Mouse (Mus musculus) heart, embryonic 11.5 days (tissue): ENCODE data around the gene Sumo1. TPM values are rescaled to one million over a fixed set of nuclear protein-coding genes. Genes with fewer than 3 reads are reported as not detected.

ENCODE experiments used
- ATAC-seq: fragments of 200-750 bp; cut with Nextera tagmentation; replicated peaks from 2 replicates; pipeline ENCODE4 v1.8.0; 2017; ENCODE audit warnings: moderate library complexity; ENCODE audit not compliant: insufficient number of reproducible peaks, low FRiP score, low TSS enrichment
- H3K27ac ChIP-seq: fragments of 300-500 bp; sonication (generic); 2 replicates; pipeline ENCODE4 v1.5.1; 2014; ENCODE audit warnings: mild to moderate bottlenecking, low read depth, low read length
- H3K27me3 ChIP-seq: fragments of 300-500 bp; sonication (generic); 2 replicates; pipeline ENCODE4 v1.6.1; 2014; ENCODE audit warnings: mild to moderate bottlenecking, low read length, mixed read lengths; ENCODE audit not compliant: control insufficient read depth, insufficient read depth
- H3K36me3 ChIP-seq: fragments of 300-500 bp; sonication (generic); 2 replicates; pipeline ENCODE4 v1.6.1; 2014; ENCODE audit warnings: mild to moderate bottlenecking, low read length, moderate library complexity, mixed read lengths; ENCODE audit not compliant: control insufficient read depth, insufficient read depth
- H3K4me1 ChIP-seq: fragments of 300-500 bp; sonication (generic); 2 replicates; pipeline ENCODE4 v1.6.1; 2014; ENCODE audit warnings: low read length; ENCODE audit not compliant: control insufficient read depth, insufficient read depth
- H3K4me2 ChIP-seq: fragments of 300-500 bp; sonication (generic); 2 replicates; pipeline ENCODE4 v1.6.1; 2014; ENCODE audit warnings: mild to moderate bottlenecking, moderate library complexity
- H3K4me3 ChIP-seq: fragments of 300-500 bp; sonication (generic); 2 replicates; pipeline ENCODE4 v1.5.1; 2014; ENCODE audit warnings: low read depth, low read length
- H3K9ac ChIP-seq: fragments of 300-500 bp; sonication (generic); 2 replicates; pipeline ENCODE4 v1.6.1; 2014; ENCODE audit warnings: mild to moderate bottlenecking, low read depth, low read length, moderate library complexity
- H3K9me3 ChIP-seq: fragments of 300-500 bp; sonication (generic); replicated peaks from 2 replicates; pipeline ENCODE4 v1.6.1; 2016; ENCODE audit warnings: low read length; ENCODE audit not compliant: control insufficient read depth
- WGBS: fragments of 180-500 bp; shearing (Covaris S2); extraction: QIAGEN DNeasy Blood & Tissue Kit; methylation state at CpG from one replicate; pipeline ENCODE4 v1.1.7; 2014; ENCODE audit not compliant: insufficient replicate concordance; 5-methylcytosine and 5-hydroxymethylcytosine counted together
- polyA plus RNA-seq: library from polyadenylated mRNA; unstranded; fragments of >200 nt; fragmentation: Nextera tagmentation; extraction: Ambion mirVana; gene quantifications from 2 replicates; pipeline ENCODE4 v1.2.1, GENCODE M21; 2014

Gene Sumo1
- polyA plus RNA-seq = 288 and 300 TPM in 2 replicates

- ATAC-seq = peak; percentile 85
- peak within 1 kb of the TSS; percentile 100 for H3K4me3 ChIP-seq
- no peaks in the 10 kb centered on the region for H3K27me3 ChIP-seq
- H3K4me1 ChIP-seq = 0 out of 2 replicates have a peak, but pooled peaks cover 2% of the 10 kb centered on the region
- H3K27ac ChIP-seq = peak within 1 kb of the TSS; percentile 97
- no peaks in the 10 kb centered on the region for H3K9me3 ChIP-seq
- WGBS = under 1% methylated on average over 33 of the region's 36 CpGs
- H3K36me3 ChIP-seq = no peaks in the 10 kb centered on the region
- H3K4me2 ChIP-seq = peak within 1 kb of the TSS; percentile 67
- peak within 1 kb of the TSS; percentile 98 for H3K9ac ChIP-seq
Observed at GRCm38 (mm10) chr1:59670641-59671168, at the start of gene Sumo1. Gene Sumo1, minus strand, starts transcription at chr1:59670834.

GRCm38 (mm10) chr1:59719900-59720299 lies 49.3 kb upstream of the Sumo1 start:
- Histone ChIP-seq H3K27ac (no peak overlapping the region), H3K4me3 (no peak overlapping the region), H3K4me1 (0 out of 2 replicates have a peak, but pooled peaks cover 2% of the 10 kb centered on the region), H3K36me3 (peaks cover 3% of the 10 kb centered on the region; the same call in 1 of the 2 replicates), H3K4me2 (no peak overlapping the region), H3K27me3 (no peaks in the 10 kb centered on the region), H3K9ac (no peak overlapping the region), H3K9me3 (no peaks in the 10 kb centered on the region)
- 38% methylated on average over 4 of the region's 4 CpGs for WGBS
- ATAC-seq = no peak

GRCm38 (mm10) chr1:59701766-59702165 lies 31.1 kb upstream of the Sumo1 start:
- 87% methylated on average over 1 of the region's 1 CpGs for WGBS
- Histone ChIP-seq H3K27ac (no peak overlapping the region), H3K27me3 (no peaks in the 10 kb centered on the region), H3K4me1 (no peaks in the 10 kb centered on the region), H3K9ac (no peak overlapping the region), H3K9me3 (no peaks in the 10 kb centered on the region), H3K4me3 (no peak overlapping the region), H3K36me3 (peaks cover 42% of the 10 kb centered on the region), H3K4me2 (no peak overlapping the region)
- no peak for ATAC-seq

DNA sequence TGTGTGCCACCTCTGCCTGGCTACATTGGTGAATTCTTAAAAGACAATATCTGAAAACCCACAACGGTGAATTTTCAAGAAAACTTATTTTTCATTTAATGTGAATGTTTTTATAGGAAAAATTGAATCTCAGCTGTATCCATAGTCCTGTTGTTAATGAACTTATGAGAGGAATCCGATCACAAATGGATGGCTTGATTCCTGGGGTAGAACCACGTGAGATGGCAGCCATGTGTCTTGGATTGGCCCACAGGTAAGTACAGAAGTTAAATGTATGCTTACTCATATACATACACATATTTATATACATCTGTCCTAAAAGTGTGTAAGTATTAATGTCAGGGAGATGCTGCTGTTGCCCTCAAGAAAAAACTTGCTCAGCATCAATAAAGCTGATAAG lies 27.6 kb upstream of the Sumo1 start:
- ATAC-seq = no peak
- Histone ChIP-seq H3K27me3 (no peaks in the 10 kb centered on the region), H3K9me3 (no peaks in the 10 kb centered on the region), H3K9ac (no peak overlapping the region), H3K4me1 (no peaks in the 10 kb centered on the region), H3K36me3 (peaks cover 29% of the 10 kb centered on the region), H3K4me3 (no peak overlapping the region), H3K27ac (no peak overlapping the region), H3K4me2 (no peak overlapping the region)
- 95% methylated on average over 3 of the region's 3 CpGs for WGBS

DNA sequence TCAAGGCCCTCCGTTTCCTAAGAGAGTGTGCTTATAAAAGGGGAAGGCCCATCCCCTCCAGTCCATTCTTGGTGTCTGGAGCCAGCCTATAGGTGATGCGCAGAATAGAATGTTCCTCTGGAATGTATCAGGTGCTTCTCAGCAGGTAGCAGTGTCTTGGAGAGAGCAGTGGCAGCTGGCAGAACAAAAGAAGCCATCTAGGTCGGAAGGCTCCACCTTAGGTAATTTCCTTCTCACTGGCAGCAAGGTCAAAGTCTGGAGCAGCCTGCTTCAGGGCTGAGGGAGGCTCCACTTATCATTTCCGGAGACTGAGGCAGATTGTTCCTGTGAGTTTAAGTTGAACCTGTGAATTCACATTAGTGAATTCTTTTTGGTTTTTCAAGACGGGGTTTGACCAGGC lies 27.1 kb upstream of the Sumo1 start:
- H3K27ac ChIP-seq = no peak overlapping the region
- H3K4me1 ChIP-seq = no peaks in the 10 kb centered on the region
- WGBS = 84% methylated on average over 5 of the region's 5 CpGs
- peaks cover 27% of the 10 kb centered on the region for H3K36me3 ChIP-seq
- no peak overlapping the region for H3K4me2 ChIP-seq
- ATAC-seq = no peak
- H3K9ac ChIP-seq = no peak overlapping the region
- H3K27me3 ChIP-seq = no peaks in the 10 kb centered on the region
- H3K4me3 ChIP-seq = no peak overlapping the region
- H3K9me3 ChIP-seq = no peaks in the 10 kb centered on the region

GRCm38 (mm10) chr1:59690467-59690866 lies 19.8 kb upstream of the Sumo1 start:
- no peak overlapping the region for H3K9ac ChIP-seq
- H3K27ac ChIP-seq = no peak overlapping the region
- H3K4me2 ChIP-seq = no peak overlapping the region
- no peak overlapping the region for H3K4me3 ChIP-seq
- H3K9me3 ChIP-seq = no peaks in the 10 kb centered on the region
- H3K4me1 ChIP-seq = peaks cover 3% of the 10 kb centered on the region
- no peak for ATAC-seq
- peaks cover 6% of the 10 kb centered on the region; the same call in 1 of the 2 replicates for H3K36me3 ChIP-seq
- H3K27me3 ChIP-seq = no peaks in the 10 kb centered on the region
- WGBS = 94% methylated on average over 5 of the region's 5 CpGs

DNA sequence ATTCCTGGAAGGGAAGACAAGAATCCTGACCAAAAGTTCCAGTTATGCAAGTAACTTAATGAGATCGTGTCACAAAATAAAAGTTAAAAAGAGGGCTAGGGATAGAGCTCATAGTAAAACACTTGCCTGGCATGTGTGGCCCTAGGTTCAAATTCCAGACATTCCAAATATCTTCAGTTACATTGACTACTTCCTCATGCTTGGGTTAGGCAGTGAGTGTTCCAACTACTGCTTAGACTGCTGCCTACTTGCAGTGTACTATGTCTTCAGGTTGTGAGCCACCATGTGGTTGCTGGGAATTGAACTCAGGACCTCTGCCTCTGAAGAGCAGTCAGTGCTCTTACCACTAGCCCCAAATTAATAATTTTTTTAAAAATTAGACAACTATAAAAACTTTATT lies 16.9 kb upstream of the Sumo1 start:
- Histone ChIP-seq H3K9me3 (no peaks in the 10 kb centered on the region), H3K27me3 (no peaks in the 10 kb centered on the region), H3K4me1 (peaks cover 3% of the 10 kb centered on the region), H3K4me2 (peak overlapping the region; percentile 43), H3K9ac (no peak overlapping the region), H3K4me3 (no peak overlapping the region), H3K36me3 (peaks cover 6% of the 10 kb centered on the region; the same call in 1 of the 2 replicates), H3K27ac (no peak overlapping the region)
- no peak for ATAC-seq
- WGBS = 56% methylated on average over 1 of the region's 1 CpGs

DNA sequence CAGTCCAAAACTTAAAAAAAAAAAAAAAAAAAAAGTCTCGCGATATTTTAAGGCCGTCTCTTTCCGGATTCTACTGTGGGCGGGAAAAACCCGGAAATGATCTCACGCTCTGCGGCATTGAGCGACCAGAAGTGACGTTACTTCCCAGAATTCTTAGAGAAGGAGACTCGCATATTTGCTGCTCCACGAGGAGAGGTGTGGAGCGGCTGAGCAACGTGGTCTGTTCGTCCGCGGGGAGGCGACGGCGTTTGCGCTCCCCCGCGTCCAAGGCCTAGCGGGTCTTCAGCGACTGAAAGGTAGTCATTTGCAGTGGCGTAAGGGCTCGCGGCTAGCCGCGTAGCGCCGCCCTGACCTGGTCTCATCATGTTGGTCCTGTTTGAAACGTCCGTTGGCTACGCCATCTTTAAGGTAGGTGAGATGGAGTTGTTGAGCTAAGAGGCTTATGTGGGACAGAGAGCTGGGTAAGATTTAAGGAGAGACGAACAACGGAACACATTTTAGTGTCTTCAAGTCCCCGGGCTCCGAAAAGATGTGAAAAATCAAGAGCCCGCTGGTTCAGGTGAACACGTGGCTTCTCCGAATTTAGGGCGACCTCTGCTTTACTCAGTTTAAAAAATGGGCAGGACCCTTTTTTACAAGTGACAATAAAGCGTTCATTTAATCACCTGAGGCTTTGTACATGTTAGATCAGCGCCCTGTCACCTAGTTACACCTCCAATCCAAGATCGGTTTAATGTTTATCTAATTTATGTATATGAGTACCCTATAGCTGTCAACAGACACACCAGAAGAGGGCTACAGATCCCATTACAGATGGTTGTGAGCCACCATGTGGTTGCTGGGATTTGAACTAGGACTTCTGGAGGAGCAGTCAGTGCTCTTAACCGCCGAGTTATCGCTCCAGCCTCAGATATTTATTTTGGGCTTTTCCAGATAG lies 14.5 kb upstream of the Sumo1 start, which contains the start of gene Nop58:
Gene Nop58, plus strand, starts transcription at position 153 of the 937 bp plus-strand sequence.
- H3K9me3 ChIP-seq = no peaks in the 10 kb centered on the region
- under 1% methylated on average over 49 of the region's 49 CpGs for WGBS

More for the DNA sequence above, 14.5 kb upstream of the Sumo1 start, which contains the start of gene Nop58:
- Histone ChIP-seq H3K36me3 (no peaks in the 10 kb centered on the region), H3K4me3 (peak within 1 kb of the TSS; percentile 71), H3K27ac (peak within 1 kb of the TSS; percentile 91), H3K9ac (peak within 1 kb of the TSS; percentile 93), H3K4me1 (peaks cover 3% of the 10 kb centered on the region), H3K4me2 (peak within 1 kb of the TSS; percentile 92), H3K27me3 (no peaks in the 10 kb centered on the region)
- ATAC-seq = peak; percentile 91
